ENCODE assay signal across 23 mouse cellular contexts in genomic region chr2:145697160-145697559, GRCm38 (mm10). TPM values are rescaled to one million over a fixed set of nuclear protein-coding genes. Genes with fewer than 3 reads are reported as not detected.
DNase-seq lines count a peak whose midpoint lies in the region; ATAC-seq and TF ChIP-seq lines count a peak whose summit lies in the region.
"Had no signal": no experiment of that assay in that cellular context is flagged by ENCODE, and none has a peak within 500 bp of the region (broad histone marks: within the 10 kb centered on the region; RNA-seq: fewer than 3 reads in every experiment).

No protein-coding gene starts in this region.

- H3K9ac ChIP-seq in forebrain, embryonic 11.5 days (ENCODE audit: low read length), result no peak overlapping the region
- H3K9ac ChIP-seq in forebrain, postnatal 0 days, result no peak overlapping the region
- no peak overlapping the region for H3K9ac ChIP-seq in heart, embryonic 11.5 days (ENCODE audit: low read depth, low read length)
- no peak overlapping the region for H3K9ac ChIP-seq in intestine, embryonic 14.5 days (ENCODE audit: low read length)
- H3K9ac ChIP-seq in intestine, embryonic 15.5 days, result no peak overlapping the region

- no peak overlapping the region for H3K4me2 ChIP-seq in forebrain, embryonic 11.5 days (ENCODE audit: low read depth, low read length, severe bottlenecking)
- no peak overlapping the region for H3K4me2 ChIP-seq in forebrain, postnatal 0 days (ENCODE audit: low read depth)
- no peak overlapping the region for H3K4me2 ChIP-seq in heart, embryonic 11.5 days
- H3K4me2 ChIP-seq in intestine, embryonic 14.5 days (ENCODE audit: low read length), result no peak overlapping the region
- H3K4me2 ChIP-seq in intestine, embryonic 15.5 days (replicated peaks), result no peak overlapping the region

- H3K4me1 ChIP-seq in forebrain, embryonic 11.5 days (replicated peaks; ENCODE audit: control insufficient read depth, insufficient read depth, low read length), result no peaks in the 10 kb centered on the region
- H3K4me1 ChIP-seq in forebrain, postnatal 0 days (ENCODE audit: insufficient read depth), result no peaks in the 10 kb centered on the region
- no peaks in the 10 kb centered on the region for H3K4me1 ChIP-seq in heart, embryonic 10.5 days
- H3K4me1 ChIP-seq in heart, embryonic 11.5 days (ENCODE audit: control insufficient read depth, insufficient read depth, low read length), result no peaks in the 10 kb centered on the region
- H3K4me1 ChIP-seq in intestine, embryonic 14.5 days (replicated peaks; ENCODE audit: control insufficient read depth, insufficient read depth, low read length), result no peaks in the 10 kb centered on the region
- H3K4me1 ChIP-seq in intestine, embryonic 15.5 days (replicated peaks), result no peaks in the 10 kb centered on the region; the same call in 1 of the 2 replicates

- H3K36me3 ChIP-seq in forebrain, embryonic 11.5 days (ENCODE audit: control insufficient read depth, insufficient read depth, low read length), result no peaks in the 10 kb centered on the region
- H3K36me3 ChIP-seq in forebrain, postnatal 0 days (ENCODE audit: insufficient read depth), result no peaks in the 10 kb centered on the region
- no peaks in the 10 kb centered on the region for H3K36me3 ChIP-seq in heart, embryonic 10.5 days
- no peaks in the 10 kb centered on the region for H3K36me3 ChIP-seq in heart, embryonic 11.5 days (ENCODE audit: control insufficient read depth, insufficient read depth, low read length)
- H3K36me3 ChIP-seq in intestine, embryonic 14.5 days (ENCODE audit: control insufficient read depth, insufficient read depth, low read length), result no peaks in the 10 kb centered on the region
- no peaks in the 10 kb centered on the region for H3K36me3 ChIP-seq in intestine, embryonic 15.5 days
- H3K36me3 ChIP-seq: G1E had no signal

- DNase-seq in forebrain, embryonic 11.5 days (ENCODE audit: low spot score), result peak; percentile 41
- DNase-seq in forebrain, postnatal 0 days, result no peak
- DNase-seq in heart, adult 11 months, result peak; percentile 58
- DNase-seq in heart, adult 9 months (ENCODE audit: low spot score in 2 of 2), result no peak
- DNase-seq in heart, embryonic 10.5 days (ENCODE audit: low spot score), result peak; percentile 64
- DNase-seq in intestine, embryonic 14.5 days (ENCODE audit: low spot score), result peak; percentile 6
- DNase-seq: adrenal gland, adult 2 months; adrenal gland, adult 8-10 months; adrenal gland, postnatal 10 days; adrenal gland, postnatal 14 days; adrenal gland, postnatal 25 days; adrenal gland, postnatal 36 days; B cell, adult 2 months; cerebellum, adult 11 months; cerebellum, adult 11-12 months had no signal

- ATAC-seq in forebrain, embryonic 11.5 days (replicated peaks; ENCODE audit: low FRiP score), result no peak
- ATAC-seq in forebrain, postnatal 0 days, result no peak
- no peak for ATAC-seq in heart, embryonic 11.5 days (replicated peaks; ENCODE audit: insufficient number of reproducible peaks, low FRiP score, low TSS enrichment)
- no peak for ATAC-seq in intestine, embryonic 14.5 days (replicated peaks; ENCODE audit: low FRiP score, low TSS enrichment, low read depth)
- ATAC-seq in intestine, embryonic 15.5 days, result no peak
- ATAC-seq: activated CD4-positive, CD25-positive, alpha-beta regulatory T cell, adult 4 months; CD4-positive, CD25-positive, alpha-beta regulatory T cell, adult 4 months; Patski had no signal

- no peak overlapping the region for H3K27ac ChIP-seq in forebrain, embryonic 11.5 days (ENCODE audit: low read depth, low read length)
- no peak overlapping the region for H3K27ac ChIP-seq in forebrain, postnatal 0 days (ENCODE audit: low read depth, low read length)
- no peak overlapping the region for H3K27ac ChIP-seq in heart, embryonic 10.5 days
- H3K27ac ChIP-seq in heart, embryonic 11.5 days (ENCODE audit: low read depth, low read length), result no peak overlapping the region
- H3K27ac ChIP-seq in intestine, embryonic 14.5 days (ENCODE audit: low read depth), result no peak overlapping the region
- H3K27ac ChIP-seq in intestine, embryonic 15.5 days, result no peak overlapping the region

- H3K4me3 ChIP-seq in forebrain, embryonic 11.5 days (ENCODE audit: low read depth, low read length), result no peak overlapping the region
- no peak overlapping the region for H3K4me3 ChIP-seq in forebrain, postnatal 0 days (ENCODE audit: low read depth, low read length)
- H3K4me3 ChIP-seq in heart, embryonic 10.5 days, result no peak overlapping the region
- H3K4me3 ChIP-seq in heart, embryonic 11.5 days (ENCODE audit: low read depth, low read length), result no peak overlapping the region
- H3K4me3 ChIP-seq in intestine, embryonic 14.5 days (ENCODE audit: low read depth, low read length), result no peak overlapping the region
- H3K4me3 ChIP-seq in intestine, embryonic 15.5 days (replicated peaks), result no peak overlapping the region

- TF ChIP-seq CTCF in forebrain, postnatal 0 days (IDR thresholded peaks at IDR 0.05; ENCODE audit: low read depth), result no peak

- no peaks in the 10 kb centered on the region for H3K9me3 ChIP-seq in forebrain, embryonic 11.5 days (ENCODE audit: control insufficient read depth, low read length)
- H3K9me3 ChIP-seq in forebrain, postnatal 0 days (ENCODE audit: low read length), result no peaks in the 10 kb centered on the region
- H3K9me3 ChIP-seq in heart, embryonic 10.5 days, result no peaks in the 10 kb centered on the region
- no peaks in the 10 kb centered on the region for H3K9me3 ChIP-seq in heart, embryonic 11.5 days (replicated peaks; ENCODE audit: control insufficient read depth, low read length)
- no peaks in the 10 kb centered on the region for H3K9me3 ChIP-seq in intestine, embryonic 14.5 days (ENCODE audit: control insufficient read depth, low read length)
- H3K9me3 ChIP-seq in intestine, embryonic 15.5 days, result no peaks in the 10 kb centered on the region

- 88% methylated on average over 6 of the region's 6 CpGs for WGBS in forebrain, embryonic 11.5 days
- WGBS in forebrain, postnatal 0 days, result 90% methylated on average over 6 of the region's 6 CpGs
- 82% methylated on average over 6 of the region's 6 CpGs for WGBS in heart, embryonic 10.5 days
- WGBS in heart, embryonic 11.5 days (ENCODE audit: insufficient replicate concordance), result 78% methylated on average over 6 of the region's 6 CpGs
- 82% methylated on average over 6 of the region's 6 CpGs for WGBS in intestine, embryonic 14.5 days
- 88% methylated on average over 6 of the region's 6 CpGs for WGBS in intestine, embryonic 15.5 days

- H3K27me3 ChIP-seq in forebrain, embryonic 11.5 days (ENCODE audit: control insufficient read depth, insufficient read depth, low read length), result no peaks in the 10 kb centered on the region
- H3K27me3 ChIP-seq in forebrain, postnatal 0 days (ENCODE audit: insufficient read depth, low read length), result no peaks in the 10 kb centered on the region
- H3K27me3 ChIP-seq in heart, embryonic 10.5 days (ENCODE audit: insufficient read depth, poor library complexity, severe bottlenecking), result no peaks in the 10 kb centered on the region
- no peaks in the 10 kb centered on the region for H3K27me3 ChIP-seq in heart, embryonic 11.5 days (ENCODE audit: control insufficient read depth, insufficient read depth, low read length)
- no peaks in the 10 kb centered on the region for H3K27me3 ChIP-seq in intestine, embryonic 14.5 days (replicated peaks; ENCODE audit: control insufficient read depth, insufficient read depth, low read length)
- no peaks in the 10 kb centered on the region for H3K27me3 ChIP-seq in intestine, embryonic 15.5 days (replicated peaks)
- H3K27me3 ChIP-seq: CH12.LX, Patski had no signal

RNA-seq across cellular contexts. Expression of gene Rin2, which starts 22.1 kb away (rescaled TPM):
- polyA plus RNA-seq in forebrain, embryonic 11.5 days (2014; fragmentation: Nextera tagmentation; extraction: Ambion mirVana), result 12.4 and 12.7 TPM in 2 replicates
- 8.2 and 12.7 TPM in 2 replicates for total RNA-seq in forebrain, postnatal 0 days (2014; rRNA removed)
- polyA plus RNA-seq in forebrain, postnatal 0 days (2015; fragmentation: Nextera tagmentation; extraction: Ambion mirVana), result 6.9 and 9.9 TPM in 2 replicates
- 15.5 and 17.3 TPM in 2 replicates for polyA plus RNA-seq in heart, embryonic 10.5 days (2016; fragmentation: Nextera tagmentation; extraction: Ambion mirVana)
- polyA plus RNA-seq in heart, embryonic 11.5 days (2014; fragmentation: Nextera tagmentation; extraction: Ambion mirVana), result 16.3 and 21.1 TPM in 2 replicates
- 25.0 and 31.1 TPM in 2 replicates for polyA plus RNA-seq in intestine, embryonic 14.5 days (2014; fragmentation: Nextera tagmentation; extraction: Ambion mirVana)
- 18.2 and 18.6 TPM in 2 replicates for polyA plus RNA-seq in intestine, embryonic 15.5 days (2015; fragmentation: Nextera tagmentation; extraction: Ambion mirVana)
- total RNA-seq: MEL had no signal
- polyA plus RNA-seq: G1E had no signal

Comparison
In these comparisons a context has a peak if more than half of its experiments do, and no peak if none do; other contexts are left out.
1. DNase-seq: peak in forebrain, embryonic 11.5 days (single experiment), heart, adult 11 months (single experiment), heart, embryonic 10.5 days (single experiment) and intestine, embryonic 14.5 days (single experiment); none in forebrain, postnatal 0 days (single experiment) and heart, adult 9 months (0 of 2).